Mouse (Mus musculus) 416B (cell line): ENCODE measurements at regions not wholly inside any gene's neighbourhood (a gene's known extent, or its start where the extent isn't known, plus 50 kb on each side); places are given as distances from the start of the nearest gene placed in this dataset.

Experiments
- DNase-seq: peaks from one replicate; pipeline ENCODE4 v3.0.0; 2011; ENCODE audit warnings: low read depth

DNA sequence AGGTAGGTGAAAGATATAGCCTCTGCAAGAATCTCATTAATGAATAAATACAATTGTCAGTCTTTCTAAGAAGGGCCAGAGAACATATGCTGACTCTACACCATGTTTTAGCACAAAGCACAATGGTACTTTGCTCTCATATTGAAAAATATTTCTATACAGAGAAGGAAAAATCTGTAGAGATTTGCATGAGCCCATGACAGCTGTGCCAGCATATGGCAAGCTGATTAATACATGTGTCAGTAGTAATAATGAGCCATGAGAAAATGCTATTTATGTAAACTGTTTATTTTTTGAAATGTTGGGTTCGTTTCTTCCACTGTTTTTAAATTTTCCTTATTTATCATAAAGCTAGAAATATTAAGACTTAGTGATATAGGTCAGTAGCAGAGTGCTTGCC, 604.5 kb upstream of the Rgs18 start:
- no peak for DNase-seq

DNA sequence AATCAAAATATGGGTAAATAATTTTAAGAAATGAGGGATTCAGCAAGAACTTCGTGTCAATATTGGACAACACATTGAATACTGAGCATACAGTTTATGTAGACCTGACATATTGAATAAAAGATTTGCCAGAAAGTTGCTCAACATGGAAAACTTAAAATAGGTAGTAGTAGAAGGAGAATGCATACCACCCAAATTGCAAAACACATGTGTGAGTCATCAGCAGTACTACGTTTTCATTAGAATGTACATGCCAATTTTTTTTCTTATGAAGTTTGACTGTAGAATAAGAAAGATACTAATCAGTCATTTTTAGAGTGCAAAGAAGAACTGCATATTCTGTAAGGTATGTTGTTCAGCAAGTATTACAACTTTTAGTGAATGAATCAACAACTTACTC, 601.8 kb upstream of the Rgs18 start:
- peak; percentile 81 for DNase-seq

DNA sequence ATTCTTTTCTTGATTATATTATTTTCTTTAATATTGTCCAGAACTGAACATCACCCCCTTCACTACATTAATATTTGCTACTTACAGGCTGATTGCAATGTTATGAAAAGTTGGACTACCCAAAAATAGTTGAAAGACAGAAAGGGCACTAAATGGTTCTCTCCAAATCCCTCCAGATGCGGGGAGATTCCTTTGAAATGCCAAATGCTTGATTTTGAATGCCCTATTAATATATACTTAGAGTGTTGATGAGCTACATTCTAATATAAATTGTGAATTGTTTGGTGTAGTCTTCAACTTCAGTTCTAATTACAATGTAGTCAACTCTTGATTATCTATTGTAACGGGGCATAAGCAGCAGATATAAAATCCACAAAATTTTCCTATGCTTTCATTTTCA, 600.8 kb upstream of the Rgs18 start:
- DNase-seq = no peak

DNA sequence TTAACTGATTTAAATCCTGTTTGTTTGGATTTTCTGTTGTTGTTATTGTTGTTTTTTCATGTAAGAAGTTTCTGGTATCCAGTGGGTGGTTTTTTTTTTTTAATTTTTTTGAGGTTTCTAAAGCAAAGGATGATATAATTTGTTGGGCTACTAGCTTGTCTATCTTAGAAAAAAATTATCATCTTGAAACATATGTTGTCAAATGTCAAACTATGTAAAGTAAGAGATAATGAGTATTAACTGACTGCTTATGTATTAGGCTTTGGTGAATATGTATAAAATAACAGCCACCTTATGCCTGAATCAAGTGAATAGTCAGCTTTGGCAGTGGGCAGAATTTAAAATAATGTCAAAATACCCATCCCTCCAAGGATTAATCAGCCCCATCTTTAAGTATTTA, 588.6 kb upstream of the Rgs18 start:
- DNase-seq = no peak

DNA sequence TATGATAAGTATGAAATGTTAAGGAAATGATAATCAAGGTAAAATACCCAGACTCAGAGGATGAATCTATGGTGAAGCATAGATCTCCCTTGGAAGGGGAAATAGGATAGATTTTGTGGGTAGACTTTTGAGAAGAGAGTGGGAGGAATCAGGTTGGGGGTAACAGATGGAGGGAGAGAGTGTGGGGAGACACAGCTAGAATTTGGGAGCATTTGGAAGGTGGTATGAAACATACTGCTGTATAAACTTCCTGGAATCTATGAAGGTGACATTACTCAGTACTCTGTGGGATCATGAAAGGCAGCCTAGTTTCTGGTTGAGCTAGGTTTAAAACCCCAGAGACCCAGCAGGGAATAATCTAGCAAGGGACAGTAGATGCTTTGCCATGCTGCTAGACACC, 569.6 kb upstream of the Rgs18 start:
- no peak for DNase-seq

DNA sequence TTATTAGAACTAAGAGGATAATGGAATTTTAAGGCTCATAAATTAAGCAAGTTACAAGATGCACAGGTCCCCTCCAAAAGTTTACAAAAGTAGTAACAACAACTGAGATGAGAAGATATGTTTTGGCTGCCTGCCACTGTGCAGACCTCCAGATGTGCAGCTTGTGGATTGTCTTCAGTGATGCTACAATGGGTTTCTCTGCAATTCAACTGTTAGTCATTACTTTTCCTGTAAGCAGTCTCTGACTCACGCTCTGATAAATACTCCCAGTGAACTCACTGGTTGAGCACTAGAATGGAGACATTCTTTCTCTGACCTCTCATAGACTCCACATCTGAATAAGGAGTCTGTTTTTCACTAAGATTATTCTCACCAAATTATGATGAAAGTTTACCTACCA, 569.1 kb upstream of the Rgs18 start:
- DNase-seq = peak; percentile 84

DNA sequence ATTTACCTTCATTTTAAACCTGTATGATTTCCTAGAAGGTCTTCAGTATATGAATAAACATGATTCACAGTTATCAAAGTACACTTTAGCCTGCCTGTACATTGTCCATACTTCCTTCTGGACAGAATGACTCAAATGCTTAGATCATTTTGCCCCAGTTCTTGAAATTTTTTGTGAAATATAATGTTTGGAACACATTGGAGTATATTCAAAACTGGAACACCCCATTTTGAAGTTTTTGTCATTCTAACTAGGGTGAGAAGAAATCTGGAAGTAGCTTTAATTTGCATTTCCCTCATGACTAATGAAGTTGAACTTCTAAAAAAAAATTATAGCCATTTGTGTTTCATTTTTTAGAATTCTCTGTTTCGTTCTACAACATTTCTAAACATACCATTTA, 561.6 kb upstream of the Rgs18 start:
- no peak for DNase-seq

DNA sequence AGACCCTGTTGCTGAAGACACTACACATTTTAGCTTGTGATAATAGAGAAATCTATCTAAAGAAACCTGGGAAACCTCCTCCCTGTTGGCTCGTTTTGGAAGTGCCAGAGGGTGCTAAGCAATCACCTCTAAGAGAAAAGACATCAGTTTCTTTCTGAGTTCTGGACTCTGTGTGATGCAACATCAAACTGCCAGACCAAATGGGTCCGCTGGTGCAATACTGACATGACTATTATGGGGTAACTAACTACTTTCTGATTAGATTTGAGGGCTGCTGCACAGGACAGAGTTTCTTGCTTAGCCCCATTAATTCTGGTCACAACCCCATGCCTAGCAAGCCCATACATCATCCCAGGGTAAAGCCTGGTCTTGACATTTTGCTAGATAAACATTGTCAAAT, 517.7 kb upstream of the Rgs18 start:
- DNase-seq = peak; percentile 33
